Mouse (Mus musculus) CD4-positive helper T cell, adult 2 months (primary cell): ENCODE measurements around the gene Pgap1.

Source experiments
- DNase-seq: peaks from one replicate; pipeline ENCODE4 v3.0.0-alpha.2; 2012; ENCODE audit warnings: low read depth, missing footprints, low spot score

The Pgap1 gene

GRCm38 (mm10) chr1:54557301-54558229 is at the start of gene Pgap1:
TSS of gene Pgap1 (minus strand) at chr1:54557684.
- peak; percentile 94 for DNase-seq

- no peak for DNase-seq
Measured at GRCm38 (mm10) chr1:54606936-54607335, 49.5 kb upstream of the Pgap1 start.

- no peak for DNase-seq
Measured at GRCm38 (mm10) chr1:54601692-54602091, 44.2 kb upstream of the Pgap1 start.

GRCm38 (mm10) chr1:54600275-54600674 is 42.8 kb upstream of the Pgap1 start:
- no peak for DNase-seq

- DNase-seq, result no peak
Measured at GRCm38 (mm10) chr1:54597594-54598217, 40.2 kb upstream of the Pgap1 start.

DNA sequence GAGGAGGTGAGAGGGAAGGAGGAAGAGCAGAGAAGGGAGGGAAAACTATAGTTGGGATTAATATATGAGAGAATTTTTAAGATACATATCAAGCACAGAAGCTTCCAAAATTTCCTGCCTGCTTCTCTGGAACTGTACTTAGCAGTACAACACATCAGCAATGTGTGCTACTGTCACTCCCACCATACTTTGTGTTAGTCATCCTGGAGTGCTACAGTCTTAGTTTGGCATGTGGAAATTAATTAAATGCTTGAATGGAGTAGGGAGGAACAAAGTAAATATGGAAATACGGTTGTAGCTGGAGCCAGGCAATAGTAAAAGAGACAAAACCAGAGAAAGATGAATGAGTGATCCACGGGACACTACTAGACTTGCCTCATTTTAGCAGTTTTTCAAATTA is 38.7 kb upstream of the Pgap1 start:
- no peak for DNase-seq

- DNase-seq, result no peak
Measured at GRCm38 (mm10) chr1:54587076-54587475, 29.6 kb upstream of the Pgap1 start.

DNA sequence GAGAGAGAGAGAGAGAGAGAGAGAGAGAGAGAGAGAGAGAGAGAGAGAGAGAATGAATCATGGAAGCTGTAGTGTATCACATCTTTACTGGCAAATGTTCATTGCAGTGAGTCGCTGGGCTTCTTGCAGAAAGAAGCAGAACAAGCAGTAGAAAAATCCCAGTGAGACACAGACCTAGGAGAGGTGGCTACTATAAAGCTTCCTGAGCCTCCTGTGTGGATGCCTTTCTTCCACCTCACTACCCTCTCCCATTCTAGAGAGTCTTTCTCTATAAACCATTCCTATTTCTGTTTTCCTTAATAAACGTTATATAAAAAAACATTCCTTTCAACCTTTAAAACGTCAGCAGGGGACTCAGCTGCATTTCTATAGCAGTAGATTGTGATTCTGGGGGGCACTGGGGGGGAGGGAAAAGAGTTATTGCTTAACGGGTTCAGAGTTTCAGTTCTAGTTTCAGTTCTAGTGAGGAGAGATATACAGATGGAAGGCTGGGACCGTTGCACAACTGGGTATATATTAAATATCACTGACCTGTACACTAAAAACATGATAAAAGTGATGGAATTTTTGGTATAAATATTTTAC is 28.6 kb upstream of the Pgap1 start:
- peak; percentile 29 for DNase-seq

DNA sequence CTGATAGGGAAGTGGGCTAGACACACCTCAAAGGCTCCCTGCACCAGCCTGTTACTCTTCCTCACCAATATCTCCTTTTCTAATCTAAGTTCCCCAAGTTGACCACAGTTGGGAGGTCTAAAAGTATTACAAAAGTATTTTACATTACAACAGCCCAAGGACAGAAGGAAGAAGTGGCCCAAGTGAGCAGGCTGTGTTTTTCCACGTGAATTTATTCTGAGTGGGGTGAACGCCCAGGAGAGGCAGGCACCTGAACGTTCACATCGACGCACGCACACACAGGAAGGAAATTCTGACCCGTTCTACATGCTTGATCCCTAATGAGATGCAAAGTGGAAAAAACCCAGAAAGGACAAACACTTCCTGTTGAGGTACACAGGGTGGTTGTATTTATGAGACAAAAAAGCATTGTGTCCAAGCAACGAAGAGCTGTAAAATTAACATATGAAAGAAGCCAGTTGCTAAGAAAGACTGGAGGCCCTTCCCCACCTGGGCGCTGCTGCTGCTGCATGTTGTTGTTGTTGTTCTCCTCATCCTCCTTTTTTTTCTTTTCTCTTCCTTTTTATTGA is 27.9 kb upstream of the Pgap1 start:
- DNase-seq, result peak; percentile 91

DNA sequence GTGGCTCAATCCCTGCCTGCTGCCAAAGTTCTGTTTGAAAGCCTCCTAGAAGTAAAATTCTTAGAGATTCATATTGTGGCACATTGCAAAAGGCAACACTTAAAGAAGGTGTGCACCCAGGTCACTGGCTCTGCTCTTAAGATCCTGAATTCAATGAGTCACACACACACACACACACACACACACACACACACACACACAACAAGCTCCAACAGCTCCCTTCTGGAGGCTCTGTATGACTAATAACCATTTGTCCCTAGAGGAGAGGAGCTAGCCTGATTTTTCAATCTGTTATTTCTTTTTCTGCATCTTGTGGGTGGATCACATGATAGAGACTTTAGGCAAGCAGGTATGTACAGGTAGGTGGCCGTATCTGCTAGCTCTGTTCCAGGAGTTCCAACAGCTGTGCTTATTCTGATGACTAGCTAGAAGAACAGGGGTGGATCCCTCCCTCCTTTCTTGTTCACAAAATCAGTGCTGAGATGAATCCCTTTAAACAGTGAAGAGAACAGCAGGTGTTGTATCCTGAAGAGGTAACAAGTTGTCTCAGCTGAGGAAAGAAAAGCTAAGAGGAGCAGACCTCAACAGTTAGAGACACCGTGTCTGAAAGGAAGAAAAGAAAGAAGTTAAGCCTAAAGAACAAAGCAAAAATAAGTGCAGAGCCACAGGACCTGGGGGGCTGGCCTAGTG is 27.2 kb upstream of the Pgap1 start:
- DNase-seq, result no peak

DNA sequence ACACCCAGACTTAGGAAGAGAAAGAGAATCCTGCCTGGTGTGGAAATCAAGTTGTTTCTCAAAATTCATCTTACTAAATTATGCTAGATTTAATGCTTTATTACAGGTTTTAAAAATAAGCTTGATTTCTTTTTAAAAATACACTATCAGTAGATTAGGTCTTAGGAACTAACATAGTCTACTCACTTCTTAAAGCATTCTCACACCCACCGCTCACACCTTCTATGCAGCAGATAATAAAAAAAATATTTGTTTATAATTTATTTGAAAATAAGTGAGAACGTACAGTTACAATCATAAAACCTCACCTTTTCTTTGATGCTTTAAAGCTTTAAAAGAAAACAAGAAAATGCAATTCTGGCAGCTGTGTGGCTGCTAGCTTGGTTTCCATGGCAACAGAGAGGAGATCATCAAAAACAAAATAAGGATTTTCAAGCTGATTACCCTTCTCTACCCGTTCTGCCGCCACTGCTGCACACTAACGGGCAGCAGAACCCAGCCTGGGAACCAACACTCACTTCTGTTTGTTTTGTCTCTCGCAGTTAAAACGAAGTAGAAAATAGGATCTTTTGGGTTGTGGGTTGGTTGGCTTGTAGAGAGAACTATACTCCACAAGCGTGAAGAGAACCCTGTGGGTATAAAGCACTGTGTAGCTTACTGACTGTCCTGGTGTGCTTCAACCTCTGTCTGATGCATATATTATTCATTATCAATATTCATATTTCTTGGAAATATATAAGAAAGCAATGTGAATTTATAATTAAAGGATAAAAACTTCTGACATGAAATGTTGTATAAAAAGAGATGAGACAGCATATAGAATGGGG is 21.1 kb upstream of the Pgap1 start:
- DNase-seq, result peak; percentile 51

DNA sequence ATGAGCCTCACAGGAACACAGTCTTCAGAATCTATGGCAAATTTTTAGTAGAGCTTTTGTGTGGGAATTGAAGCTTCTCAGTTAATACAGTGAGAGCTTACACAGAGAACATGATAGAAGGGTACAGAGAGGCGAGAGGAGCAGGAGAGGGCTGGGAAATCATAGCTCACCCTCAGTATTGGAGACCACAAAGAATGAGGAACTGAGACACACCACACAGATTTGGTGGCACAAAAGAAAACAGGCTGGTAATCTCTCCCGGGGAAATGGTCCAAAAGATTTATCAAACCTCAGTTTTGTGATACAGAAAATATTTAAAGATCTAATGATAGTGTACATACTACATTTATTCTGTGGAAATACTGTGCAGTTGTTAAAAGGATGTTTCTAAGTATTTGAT is 11.6 kb upstream of the Pgap1 start:
- DNase-seq, result no peak

GRCm38 (mm10) chr1:54563923-54564322 is 6.4 kb upstream of the Pgap1 start:
- DNase-seq, result no peak

DNA sequence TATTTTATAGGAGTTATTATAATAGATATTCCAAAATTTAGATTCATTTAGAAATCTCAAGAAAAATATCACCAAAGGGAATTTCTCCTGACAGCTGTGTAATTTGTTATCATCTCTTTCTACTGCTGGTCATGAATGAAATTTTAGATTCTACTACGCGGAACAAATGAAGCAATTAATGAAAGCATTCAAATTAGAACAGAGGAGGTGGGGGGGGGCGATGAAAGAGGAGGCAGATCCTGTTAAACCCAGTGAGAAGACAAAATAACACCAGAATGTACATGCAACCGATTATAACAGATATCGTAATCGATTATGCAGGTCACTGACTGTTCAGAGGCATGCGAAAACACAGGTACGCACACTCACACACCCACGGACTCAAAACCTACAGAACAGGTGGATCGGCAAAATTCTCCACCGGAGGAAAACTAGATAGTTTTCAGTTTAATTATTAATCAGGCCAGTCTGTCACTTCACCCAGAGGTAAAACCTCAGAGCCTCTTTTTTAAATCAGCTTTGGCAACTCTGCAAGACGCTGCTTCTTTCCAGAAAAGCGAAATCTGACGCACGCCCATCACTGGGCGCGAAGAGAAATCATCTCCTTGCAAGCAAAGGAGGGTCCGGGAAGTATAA is 780 bp downstream of the Pgap1 start:
- DNase-seq, result no peak

DNA sequence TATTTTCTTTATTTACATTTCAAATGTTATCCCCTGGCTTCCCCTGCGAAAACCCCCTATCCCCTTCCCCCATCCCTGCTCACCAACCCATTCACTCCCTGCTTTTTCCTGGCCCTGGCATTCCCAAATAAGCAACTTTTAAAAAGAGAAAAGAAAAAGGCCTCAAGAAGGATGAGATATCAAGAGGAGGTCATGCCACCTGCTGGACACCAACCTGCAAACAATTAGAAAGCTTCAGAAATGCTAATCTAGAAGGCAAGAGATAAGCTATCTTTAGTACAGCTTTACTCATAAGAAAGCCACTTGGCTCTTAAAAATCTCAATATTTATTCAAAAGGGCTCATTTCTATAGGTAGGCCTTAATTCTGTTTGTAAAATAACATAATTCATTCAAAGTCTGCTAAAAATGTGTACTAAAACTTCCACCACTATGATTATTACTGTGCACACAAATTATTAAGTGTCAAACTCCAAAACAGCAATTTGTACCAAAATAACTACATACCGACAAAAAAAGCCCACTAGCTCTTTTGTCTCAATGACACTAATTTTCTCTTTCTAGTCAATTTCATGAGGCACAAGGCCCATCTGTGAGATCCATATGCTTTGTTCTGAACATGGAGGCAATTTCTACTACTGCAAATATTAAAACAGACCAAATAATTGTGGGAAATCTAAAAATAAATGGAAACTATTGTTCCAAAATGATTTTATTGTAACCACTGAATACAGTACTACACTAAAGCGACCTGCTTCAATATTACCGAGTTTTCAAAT is 1.9 kb downstream of the Pgap1 start:
- DNase-seq, result peak; percentile 27

- DNase-seq, result no peak
Measured at GRCm38 (mm10) chr1:54552621-54553020, 4.9 kb downstream of the Pgap1 start.

DNA sequence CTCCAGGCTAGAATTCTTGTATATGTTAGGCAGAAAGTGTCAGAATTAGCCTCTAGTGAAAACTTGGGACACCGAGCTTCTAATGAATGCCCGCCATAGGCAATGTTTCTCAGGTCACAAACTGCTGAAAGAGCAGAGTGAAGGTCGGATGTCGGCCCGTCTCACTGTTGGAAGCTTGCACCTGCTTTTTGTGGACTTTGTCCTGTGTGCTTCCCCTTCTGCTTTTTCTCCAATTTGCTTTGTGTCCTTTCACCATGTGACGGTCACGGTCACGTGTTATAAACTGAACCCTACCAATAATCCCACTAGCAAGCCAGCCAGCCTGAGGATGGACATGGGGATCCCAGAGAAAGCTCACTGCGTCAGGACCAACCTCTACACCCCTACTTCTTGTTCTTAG is 12.3 kb downstream of the Pgap1 start:
- no peak for DNase-seq

DNA sequence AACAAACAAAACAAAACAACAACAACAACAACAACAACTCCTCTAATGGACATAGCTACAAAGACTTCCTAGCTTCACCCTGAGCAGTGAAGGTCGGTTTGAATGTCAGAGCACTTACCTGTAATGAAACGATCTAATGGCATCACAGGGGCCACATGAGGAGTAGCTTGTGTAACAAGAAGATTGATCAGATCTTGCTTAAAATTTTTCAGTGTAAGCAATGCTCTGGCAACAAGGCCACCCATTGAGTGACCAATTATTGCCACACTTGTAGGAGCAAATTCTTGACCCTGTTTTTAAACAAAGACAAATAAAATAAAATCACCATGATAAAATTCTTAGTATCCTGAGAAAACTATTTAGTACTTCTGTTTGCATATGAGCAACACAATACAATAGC is 14.6 kb downstream of the Pgap1 start:
- DNase-seq, result no peak

- DNase-seq, result no peak
Measured at GRCm38 (mm10) chr1:54531170-54531569, 26.3 kb downstream of the Pgap1 start.

GRCm38 (mm10) chr1:54523717-54524116 is 33.8 kb downstream of the Pgap1 start:
- DNase-seq, result no peak
